Mouse (Mus musculus) erythroblast, embryonic 14.5 days (primary cell): ENCODE data around the gene Arhgap8.

Source experiments
- GATA1 ChIP-seq: IDR thresholded peaks from 2 replicates; pipeline ENCODE4 v1.6.1; 2012; ENCODE audit warnings: low read length, inconsistent platforms, mixed read lengths
- TAL1 ChIP-seq: IDR thresholded peaks from 3 replicates; pipeline ENCODE4 v1.6.1; 2012; ENCODE audit warnings: low read length, inconsistent platforms, mixed read lengths

DNA sequence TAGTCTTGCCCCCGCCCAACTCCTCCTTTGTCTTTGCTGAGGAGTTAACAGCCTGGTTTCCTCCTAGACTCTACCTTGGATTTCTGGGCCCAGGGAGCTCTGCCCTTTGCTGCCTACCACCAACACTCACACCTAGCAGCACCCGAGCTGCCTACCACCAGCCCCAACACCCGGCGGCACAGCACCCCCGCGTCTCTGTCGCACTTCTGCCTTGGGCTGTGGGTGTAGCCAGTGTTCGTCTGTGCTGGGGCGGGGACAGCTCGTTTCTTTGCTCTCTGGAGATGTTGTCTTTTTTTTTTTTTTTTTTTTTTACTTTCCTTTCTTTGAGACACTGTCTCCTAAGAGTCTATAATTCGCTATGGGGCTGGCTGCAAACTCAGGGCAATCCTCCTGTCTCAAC, 41.9 kb upstream of the Arhgap8 start:
- no peak for TF ChIP-seq GATA1
- no peak for TF ChIP-seq TAL1
